Mouse (Mus musculus) thymus, postnatal 14 days (tissue): ENCODE data around the gene Pip4k2a.
"Not testable (repeated sequence)": the region's sequence is repeated elsewhere in the genome, so short reads cannot be mapped to it uniquely, and the experiment has no call there.

ENCODE experiments used
- DNase-seq: peaks from one replicate; pipeline ENCODE4 v3.0.0; 2021

The Pip4k2a gene

GRCm38 (mm10) chr2:18920461-18920877 is 77.5 kb downstream of the Pip4k2a start:
- no peak for DNase-seq

- no peak for DNase-seq
Measured at GRCm38 (mm10) chr2:18919797-18920354, 78.0 kb downstream of the Pip4k2a start.

- no peak for DNase-seq
Measured at GRCm38 (mm10) chr2:18917838-18918237, 80.1 kb downstream of the Pip4k2a start.

- DNase-seq, result no peak
Measured at GRCm38 (mm10) chr2:18917380-18917750, 80.6 kb downstream of the Pip4k2a start.

GRCm38 (mm10) chr2:18916615-18917379 is 81.1 kb downstream of the Pip4k2a start:
- peak; percentile 63 for DNase-seq

GRCm38 (mm10) chr2:18916042-18916407 is 81.9 kb downstream of the Pip4k2a start:
- no peak for DNase-seq

- DNase-seq, result no peak
Measured at GRCm38 (mm10) chr2:18915372-18916041, 82.4 kb downstream of the Pip4k2a start.

- DNase-seq, result no peak
Measured at GRCm38 (mm10) chr2:18914750-18915149, 83.2 kb downstream of the Pip4k2a start.

GRCm38 (mm10) chr2:18913642-18914041 is 84.3 kb downstream of the Pip4k2a start:
- no peak for DNase-seq

GRCm38 (mm10) chr2:18911251-18911934 is 86.5 kb downstream of the Pip4k2a start:
- DNase-seq, result no peak

- no peak for DNase-seq
Measured at GRCm38 (mm10) chr2:18910209-18910608, 87.7 kb downstream of the Pip4k2a start.

GRCm38 (mm10) chr2:18909713-18910112 is 88.2 kb downstream of the Pip4k2a start:
- no peak for DNase-seq

GRCm38 (mm10) chr2:18907269-18907668 is 90.7 kb downstream of the Pip4k2a start:
- DNase-seq, result no peak

GRCm38 (mm10) chr2:18906421-18907084 is 91.4 kb downstream of the Pip4k2a start:
- no peak for DNase-seq

GRCm38 (mm10) chr2:18903301-18904068 is 94.4 kb downstream of the Pip4k2a start:
- peak; percentile 1 for DNase-seq

- DNase-seq, result peak; percentile 3
Measured at GRCm38 (mm10) chr2:18901133-18901532, 96.8 kb downstream of the Pip4k2a start.

- peak; percentile 3 for DNase-seq
Measured at GRCm38 (mm10) chr2:18900635-18901034, 97.3 kb downstream of the Pip4k2a start.

- DNase-seq, result peak; percentile 10
Measured at GRCm38 (mm10) chr2:18897742-18898256, 100.1 kb downstream of the Pip4k2a start.

GRCm38 (mm10) chr2:18896015-18896414 is 101.9 kb downstream of the Pip4k2a start:
- peak; percentile 2 for DNase-seq

GRCm38 (mm10) chr2:18893336-18893735 is 104.6 kb downstream of the Pip4k2a start:
- DNase-seq, result not testable (repeated sequence)

- no peak for DNase-seq
Measured at GRCm38 (mm10) chr2:18891991-18892537, 105.9 kb downstream of the Pip4k2a start.
